Mouse (Mus musculus) lung, postnatal 0 days (tissue): Measurements from ENCODE around the gene Gm11011.

Source experiments
- CTCF ChIP-seq: IDR thresholded peaks from 2 replicates; pipeline ENCODE4 v1.5.1; 2016; ENCODE audit warnings: antibody characterized with exemption, mild to moderate bottlenecking
- EP300 ChIP-seq: IDR thresholded peaks from 2 replicates; pipeline ENCODE4 v1.6.1; 2016; ENCODE audit warnings: antibody characterized with exemption, mild to moderate bottlenecking, control low read depth

DNA sequence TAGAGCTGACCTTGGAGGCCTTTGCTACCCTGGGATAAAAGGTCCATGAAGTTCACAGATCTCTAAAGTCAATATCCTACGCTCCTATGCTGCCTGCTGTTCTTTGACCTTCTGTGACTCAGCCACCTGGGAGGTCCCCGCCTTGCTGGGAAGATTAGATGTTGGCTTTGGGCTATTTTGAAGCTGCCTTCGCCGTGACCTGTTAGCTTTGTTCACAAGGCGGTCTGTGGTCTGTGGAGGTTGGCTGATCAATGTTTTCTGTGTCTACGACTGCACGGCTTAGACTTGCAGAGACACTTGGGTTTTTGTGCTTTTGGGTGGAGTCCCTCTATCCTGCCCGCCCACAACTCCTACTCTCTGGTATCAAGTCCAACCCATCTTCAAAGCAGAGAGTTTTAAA, 2.9 kb upstream of the Gm11011 start:
- TF ChIP-seq CTCF (no peak), EP300 (no peak)
